Mouse (Mus musculus) lung, postnatal 10 days (tissue): Measurements from ENCODE around the gene Itga2b.
A peak's percentile ranks its signal among the peaks of the same experiment; 100 is the strongest.

Source experiments
- DNase-seq: peaks from one replicate; pipeline ENCODE4 v3.0.0; 2021

Gene Itga2b

DNA sequence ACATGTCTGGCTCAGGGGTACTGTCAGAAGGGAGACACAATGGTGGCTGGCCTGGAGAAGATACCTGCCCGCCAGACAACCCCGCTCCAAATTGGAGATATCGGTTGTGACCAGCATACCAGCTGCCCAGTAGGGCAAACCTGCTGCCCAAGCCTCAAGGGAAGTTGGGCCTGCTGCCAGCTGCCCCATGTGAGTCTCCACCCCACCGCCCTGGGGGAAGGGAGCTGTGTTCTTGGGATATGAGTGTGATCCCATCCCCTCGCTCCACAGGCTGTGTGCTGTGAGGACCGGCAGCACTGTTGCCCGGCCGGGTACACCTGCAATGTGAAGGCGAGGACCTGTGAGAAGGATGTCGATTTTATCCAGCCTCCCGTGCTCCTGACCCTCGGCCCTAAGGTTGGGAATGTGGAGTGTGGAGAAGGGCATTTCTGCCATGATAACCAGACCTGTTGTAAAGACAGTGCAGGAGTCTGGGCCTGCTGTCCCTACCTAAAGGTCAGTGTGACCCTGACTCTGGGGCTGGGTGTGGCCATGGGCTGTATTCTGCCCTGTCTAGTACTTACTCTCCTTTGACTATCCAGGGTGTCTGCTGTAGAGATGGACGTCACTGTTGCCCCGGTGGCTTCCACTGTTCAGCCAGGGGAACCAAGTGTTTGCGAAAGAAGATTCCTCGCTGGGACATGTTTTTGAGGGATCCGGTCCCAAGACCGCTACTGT lies 34.0 kb downstream of the Itga2b start:
- no peak for DNase-seq

DNA sequence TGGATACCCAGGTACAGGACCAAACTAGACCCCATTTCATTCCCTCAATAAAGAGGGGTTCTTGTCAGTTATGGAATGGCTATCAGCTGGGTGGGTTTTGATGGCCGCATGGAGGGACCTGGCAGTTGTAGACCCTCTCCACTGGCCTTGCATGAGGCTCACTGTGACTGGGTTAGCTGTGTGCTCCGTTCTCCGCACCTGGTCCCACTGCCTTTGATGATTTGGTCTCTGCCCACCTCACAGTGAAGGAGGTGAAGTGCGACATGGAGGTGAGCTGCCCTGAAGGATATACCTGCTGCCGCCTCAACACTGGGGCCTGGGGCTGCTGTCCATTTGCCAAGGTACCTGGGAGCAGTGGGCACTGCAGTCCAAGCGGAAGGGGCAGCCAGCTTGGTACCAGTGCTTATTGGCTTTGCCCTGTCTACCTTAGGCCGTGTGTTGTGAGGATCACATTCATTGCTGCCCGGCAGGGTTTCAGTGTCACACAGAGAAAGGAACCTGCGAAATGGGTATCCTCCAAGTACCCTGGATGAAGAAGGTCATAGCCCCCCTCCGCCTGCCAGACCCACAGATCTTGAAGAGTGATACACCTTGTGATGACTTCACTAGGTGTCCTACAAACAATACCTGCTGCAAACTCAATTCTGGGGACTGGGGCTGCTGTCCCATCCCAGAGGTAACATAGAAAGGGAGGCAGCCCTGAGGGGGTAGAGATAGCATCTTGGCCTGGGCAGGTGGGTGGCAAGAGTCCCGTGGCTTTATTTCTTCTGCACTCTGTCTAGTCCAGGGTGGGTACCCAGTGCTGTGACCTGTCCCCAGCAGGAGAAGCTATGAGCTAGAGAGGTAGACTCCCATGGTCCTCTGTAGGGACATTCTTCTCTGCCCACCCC lies 34.9 kb downstream of the Itga2b start:
- DNase-seq, result no peak

DNA sequence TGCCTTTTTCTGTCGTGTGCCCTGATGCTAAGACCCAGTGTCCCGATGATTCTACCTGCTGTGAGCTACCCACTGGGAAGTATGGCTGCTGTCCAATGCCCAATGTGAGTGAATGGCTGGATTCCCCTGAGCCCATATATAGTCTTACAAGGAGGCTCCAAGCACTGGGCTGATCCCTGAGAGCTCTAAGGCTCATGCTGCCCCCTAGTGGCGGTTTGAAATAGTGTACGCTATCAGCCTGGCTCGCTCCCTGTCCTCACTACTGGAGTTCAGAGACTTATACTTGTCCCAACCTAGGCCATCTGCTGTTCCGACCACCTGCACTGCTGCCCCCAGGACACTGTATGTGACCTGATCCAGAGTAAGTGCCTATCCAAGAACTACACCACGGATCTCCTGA lies 35.5 kb downstream of the Itga2b start:
- DNase-seq, result peak; percentile 92

DNA sequence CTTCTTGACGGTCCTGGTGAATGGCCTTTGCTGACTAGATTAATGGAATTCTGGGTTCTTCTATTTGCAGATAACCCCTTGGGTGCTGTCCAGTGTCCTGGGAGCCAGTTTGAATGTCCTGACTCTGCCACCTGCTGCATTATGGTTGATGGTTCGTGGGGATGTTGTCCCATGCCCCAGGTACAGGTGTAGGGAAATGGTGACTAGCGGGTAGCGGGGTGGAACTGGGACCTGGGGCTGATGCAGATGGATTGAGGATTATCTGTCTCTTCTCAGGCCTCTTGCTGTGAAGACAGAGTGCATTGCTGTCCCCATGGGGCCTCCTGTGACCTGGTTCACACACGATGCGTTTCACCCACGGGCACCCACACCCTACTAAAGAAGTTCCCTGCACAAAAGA lies 36.1 kb downstream of the Itga2b start:
- no peak for DNase-seq

DNA sequence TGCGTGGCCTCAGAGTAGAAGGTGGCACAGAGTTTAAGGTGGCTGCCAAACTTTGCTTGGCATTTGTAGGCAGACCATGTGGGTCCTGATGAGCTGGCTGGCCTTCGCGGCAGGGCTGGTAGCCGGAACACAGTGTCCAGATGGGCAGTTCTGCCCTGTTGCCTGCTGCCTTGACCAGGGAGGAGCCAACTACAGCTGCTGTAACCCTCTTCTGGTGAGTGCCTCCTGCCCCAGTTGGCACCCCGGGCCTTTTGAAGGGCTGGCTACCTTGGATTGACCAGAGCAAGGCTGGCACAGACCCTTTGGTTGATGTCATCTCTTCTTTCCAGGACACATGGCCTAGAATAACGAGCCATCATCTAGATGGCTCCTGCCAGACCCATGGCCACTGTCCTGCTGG lies 37.0 kb downstream of the Itga2b start:
- no peak for DNase-seq

DNA sequence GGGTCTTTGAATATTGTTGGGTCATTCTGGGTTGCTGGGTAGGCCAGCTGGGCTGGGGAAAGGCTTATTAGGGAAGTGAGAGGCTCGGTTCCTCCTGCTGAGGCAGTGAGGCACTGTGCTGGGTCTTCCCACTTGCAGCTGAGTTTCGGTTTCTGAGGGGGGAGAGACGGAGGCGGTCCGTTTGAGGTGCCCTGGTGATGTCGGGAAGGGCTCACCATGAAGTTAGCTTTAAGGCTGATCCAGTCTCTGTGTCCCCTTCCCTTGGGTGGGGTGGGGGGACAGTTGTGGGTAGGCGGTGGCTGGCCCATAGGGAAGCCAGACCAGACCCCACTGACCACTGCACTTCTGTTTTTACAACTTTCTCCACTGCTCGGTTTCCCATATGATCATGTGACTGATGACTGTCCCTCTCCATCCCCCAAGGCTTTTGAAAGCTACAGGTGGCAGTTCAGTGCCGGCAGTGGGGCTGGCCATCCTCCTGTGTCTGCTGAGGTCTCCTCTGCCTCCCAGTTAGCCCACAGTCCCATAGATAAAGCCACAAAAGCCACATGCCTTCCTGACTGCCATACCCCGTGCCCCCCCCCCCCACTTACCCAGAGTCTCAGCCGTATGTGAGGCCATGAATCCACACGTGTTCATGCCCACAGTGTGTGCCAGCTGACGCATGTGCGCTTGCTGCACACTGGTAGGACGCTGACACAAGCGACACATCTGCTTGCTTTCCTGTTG lies 37.6 kb downstream of the Itga2b start:
- DNase-seq, result no peak

DNA sequence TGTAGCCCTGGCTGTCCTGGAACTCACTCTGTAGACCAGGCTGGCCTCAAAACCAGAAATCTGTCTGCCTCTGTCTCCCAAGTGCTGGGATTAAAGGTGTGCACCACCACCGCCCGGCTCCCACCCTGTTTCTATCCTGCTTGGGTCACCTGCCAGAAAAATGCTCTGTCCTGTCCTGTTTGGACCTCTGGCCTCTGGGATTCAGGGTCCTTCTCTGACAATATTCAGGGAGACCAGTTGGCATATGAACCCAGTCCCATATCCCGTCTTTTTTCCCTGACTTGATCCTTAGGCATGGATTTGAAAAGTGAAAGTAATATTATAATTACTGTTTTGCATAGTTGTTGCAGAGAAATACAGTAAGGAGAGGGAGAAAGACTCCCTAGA lies 38.2 kb downstream of the Itga2b start:
- no peak for DNase-seq

DNA sequence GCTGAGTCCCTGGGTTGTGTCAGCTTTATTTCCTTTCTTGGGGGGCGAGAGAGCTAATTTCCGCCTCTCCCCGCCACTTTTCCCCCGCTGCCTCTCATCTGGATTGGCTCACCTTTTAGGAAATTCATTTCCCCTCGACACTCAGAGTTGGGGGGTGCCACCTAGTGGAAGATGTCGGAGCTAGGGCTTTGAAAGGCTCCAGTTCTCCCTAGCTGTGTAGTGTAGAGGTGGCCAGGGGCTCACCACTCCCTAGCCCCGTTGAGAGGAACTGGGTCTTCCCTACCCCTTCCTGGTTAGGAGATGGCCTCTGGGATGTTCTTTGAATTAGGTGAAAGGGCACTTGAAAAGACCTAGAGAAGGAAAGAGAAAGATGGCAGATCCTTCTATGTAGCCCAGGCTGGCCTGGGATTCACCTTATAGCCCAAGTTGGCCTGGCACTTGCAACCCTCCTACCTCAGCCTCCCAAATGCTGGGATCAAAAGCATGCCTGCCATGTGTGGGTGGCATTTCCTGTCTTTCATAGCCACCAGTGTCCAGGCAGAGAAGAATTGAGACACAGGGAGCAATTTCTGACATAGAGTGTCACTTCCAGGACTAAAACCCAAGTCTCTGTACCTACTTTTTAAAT lies 38.8 kb downstream of the Itga2b start:
- peak; percentile 92 for DNase-seq

DNA sequence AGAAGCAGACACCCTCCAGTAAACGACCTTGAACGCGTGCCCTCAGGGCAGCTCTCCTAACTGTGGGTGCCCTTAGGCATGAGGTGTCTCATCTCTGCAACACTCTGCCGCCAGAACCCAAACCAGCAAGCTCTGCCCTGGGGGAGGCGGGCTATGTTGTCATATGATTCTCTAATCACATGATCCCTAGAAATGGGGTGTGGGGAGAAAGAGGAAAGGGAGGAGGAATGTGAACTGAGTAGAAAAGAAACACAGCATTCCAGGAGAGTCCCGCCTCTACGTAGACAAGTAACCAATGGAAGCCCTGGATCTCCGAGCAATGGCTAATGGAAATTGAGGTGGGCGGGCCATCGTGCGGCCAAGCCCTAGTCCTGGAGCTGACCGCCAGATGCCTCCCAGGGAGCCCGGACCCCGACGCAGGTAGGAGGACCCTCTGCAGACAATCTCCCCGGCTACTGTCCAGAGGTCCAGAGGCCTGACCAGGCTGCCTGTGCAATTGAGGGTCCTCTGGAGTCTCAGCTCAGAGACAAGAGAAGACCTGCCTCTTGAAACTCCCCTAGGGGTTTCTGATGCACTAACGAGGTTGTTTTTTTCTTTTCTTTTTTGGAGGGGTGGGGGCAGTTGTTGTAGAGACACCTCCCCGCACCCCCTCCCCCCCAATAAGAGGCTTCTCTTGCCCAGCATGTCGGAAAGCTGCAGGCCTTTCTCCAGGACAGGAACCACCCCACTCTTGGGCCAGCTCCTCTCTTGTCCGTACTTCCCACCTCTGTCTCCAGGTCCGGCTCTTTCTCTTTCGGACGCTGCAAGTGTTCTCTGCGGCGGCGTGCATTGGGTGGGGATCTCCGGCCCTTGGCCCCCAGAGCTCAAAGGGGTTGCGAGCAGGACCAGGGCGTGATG lies 39.6 kb downstream of the Itga2b start, which contains the start of gene Grn:
Gene Grn, plus strand, starts transcription at position 195 of the 897 bp plus-strand sequence.
- DNase-seq, result peak; percentile 96

DNA sequence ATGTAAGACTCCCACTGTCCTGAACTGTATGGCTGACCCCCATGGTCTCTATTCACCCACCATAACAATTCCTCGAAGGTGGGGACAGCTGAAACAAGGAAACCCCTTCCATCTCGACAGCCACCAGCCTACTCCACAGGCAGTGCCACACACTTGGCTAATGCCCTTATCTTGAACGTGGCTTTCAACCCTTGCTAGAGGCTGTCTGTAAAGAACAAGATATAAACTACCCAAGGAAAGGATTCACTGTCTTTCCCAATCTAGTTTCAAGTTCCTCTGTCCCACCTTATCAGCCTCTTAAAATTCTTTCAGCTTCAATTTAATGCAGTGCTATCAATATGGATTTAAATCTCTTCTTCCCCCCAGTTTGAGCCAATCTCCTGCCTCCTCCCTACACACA lies 40.4 kb downstream of the Itga2b start:
- DNase-seq, result no peak

DNA sequence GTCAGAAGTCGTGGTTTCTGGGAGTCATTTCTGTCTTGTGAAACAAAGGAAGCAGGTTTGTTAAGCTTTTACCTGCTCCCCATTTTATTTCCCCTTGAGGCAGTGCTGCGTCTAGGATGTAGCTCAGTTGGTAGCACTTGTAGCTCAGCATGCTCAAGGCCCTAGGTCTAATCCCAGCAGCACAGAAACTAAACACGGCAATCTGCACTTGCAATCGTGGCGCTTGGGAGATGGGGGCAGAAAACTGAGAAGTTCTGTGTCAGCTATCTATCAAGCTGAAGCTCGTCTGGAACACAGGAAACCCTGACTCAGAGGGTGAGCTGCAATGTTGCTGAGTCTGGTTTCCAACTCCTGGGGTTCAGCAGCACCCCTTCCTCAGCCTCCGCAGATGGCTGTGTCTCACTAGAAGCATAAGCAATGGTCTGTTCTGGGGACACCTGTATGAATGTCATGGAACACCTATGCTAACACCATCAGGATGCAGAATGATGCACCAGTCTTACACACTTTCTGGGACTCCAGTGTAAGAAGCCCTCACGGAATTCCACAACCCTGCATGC lies 40.9 kb downstream of the Itga2b start:
- no peak for DNase-seq

DNA sequence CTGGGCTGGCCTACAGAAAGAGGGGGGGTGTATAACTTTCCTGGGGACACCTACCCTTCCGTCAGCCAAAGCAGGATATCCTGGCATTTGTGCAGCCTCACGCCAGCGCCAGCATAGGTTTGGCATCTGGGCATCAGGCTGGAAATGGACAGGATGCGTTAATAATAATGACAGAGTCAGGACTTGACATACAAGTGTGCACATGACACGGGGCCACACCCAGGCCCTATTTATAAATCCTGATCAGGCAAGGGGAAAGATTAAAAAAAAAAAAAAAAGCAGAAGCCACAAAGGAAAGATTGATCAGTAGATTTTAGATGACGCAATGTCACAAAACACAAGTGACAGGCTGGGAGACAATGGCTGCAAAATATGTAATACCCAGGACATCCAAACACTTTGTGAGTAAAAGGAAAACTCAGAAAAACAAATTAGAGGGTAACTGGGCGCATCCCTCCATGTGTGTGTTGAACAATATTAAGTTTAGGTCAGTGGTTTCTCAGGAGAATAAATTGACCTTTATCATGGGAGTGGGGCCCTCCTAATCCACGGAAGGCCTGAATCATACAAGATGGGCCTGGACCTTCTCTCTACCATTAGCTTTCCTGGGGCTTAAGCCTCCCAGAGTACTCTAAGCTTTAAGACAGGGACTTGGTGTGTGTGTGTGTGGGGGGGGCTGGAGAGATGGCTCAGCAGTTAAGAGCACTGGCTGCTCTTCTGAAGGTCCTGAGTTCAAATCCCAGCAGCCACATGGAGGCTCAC lies 44.2 kb downstream of the Itga2b start:
- peak; percentile 73 for DNase-seq

DNA sequence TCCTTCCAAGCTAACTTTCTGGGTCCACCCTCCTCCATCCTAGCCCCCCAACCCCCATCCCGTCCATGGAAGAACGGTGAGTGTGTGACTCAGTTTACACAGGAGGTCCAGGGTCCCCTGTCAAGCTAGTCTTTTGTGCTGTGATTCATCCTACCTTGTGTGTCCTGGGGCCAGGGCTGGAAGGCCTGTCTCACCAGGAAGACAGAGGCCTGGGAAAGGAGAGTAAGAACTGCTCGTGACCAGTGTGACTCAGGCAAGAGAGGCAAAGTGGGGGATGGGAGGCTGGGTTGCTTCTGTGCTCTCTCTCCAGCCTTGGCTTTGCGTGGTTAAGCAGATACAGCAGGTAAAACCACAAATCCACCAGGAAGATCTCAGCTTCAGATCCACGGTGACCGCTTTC lies 45.3 kb downstream of the Itga2b start:
- DNase-seq, result peak; percentile 2

DNA sequence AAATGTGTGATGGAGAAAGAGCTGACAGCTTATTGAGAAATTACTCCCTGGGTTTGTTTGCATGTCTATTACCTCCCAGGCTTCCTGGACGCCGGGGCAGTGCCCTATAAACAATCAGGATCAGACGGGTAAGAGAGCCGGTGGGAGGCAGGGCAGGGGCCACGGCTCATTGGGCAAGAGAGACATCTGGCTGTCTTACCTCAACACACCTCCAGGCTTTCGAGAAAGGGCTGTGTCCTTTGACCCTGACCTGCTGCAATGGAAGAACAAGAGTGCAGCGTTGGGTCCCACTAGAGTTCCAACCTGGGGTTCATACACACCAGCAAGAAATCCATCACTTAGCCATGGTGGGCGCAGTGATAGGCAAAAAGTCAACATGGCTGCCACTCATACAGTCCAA lies 48.4 kb downstream of the Itga2b start:
- DNase-seq, result no peak

DNA sequence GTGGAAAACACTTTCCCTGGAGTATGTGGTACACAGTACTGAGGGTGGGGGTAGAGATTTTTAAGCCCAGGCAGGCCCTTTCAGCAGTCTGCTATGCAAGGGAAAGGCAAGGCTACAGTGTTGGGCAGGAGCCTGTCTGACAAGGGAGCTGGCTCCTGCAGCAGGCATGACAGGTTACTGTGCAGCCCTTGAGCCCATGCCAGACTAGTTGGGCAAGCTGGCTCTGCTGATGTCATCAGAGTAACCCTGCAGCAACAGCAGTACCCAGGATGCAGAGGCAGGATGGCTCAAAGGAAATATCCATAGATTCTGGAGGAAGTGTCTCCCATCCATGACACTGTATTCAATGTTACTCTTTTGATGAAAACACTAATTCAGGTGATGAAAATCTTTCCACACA lies 51.0 kb downstream of the Itga2b start:
- peak; percentile 1 for DNase-seq

DNA sequence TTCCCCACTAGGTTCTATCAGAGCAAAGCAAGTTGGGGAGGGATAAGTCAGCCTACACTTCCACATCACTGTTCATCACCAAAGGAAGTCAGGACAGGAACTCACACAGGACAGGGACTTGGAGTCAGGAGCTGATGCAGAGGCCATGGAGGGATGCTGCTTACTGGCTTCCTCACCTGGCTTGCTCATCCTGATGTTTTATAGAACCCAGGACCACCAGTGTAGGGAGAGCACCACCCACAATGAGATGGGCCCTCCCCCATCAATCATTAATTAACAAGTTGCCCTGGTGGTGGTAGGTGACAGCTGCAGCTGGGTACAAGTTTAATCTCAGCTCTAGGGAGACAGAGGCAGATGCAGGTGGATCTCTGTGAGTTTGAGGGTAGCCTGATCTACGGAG lies 52.8 kb downstream of the Itga2b start:
- DNase-seq, result peak; percentile 1

DNA sequence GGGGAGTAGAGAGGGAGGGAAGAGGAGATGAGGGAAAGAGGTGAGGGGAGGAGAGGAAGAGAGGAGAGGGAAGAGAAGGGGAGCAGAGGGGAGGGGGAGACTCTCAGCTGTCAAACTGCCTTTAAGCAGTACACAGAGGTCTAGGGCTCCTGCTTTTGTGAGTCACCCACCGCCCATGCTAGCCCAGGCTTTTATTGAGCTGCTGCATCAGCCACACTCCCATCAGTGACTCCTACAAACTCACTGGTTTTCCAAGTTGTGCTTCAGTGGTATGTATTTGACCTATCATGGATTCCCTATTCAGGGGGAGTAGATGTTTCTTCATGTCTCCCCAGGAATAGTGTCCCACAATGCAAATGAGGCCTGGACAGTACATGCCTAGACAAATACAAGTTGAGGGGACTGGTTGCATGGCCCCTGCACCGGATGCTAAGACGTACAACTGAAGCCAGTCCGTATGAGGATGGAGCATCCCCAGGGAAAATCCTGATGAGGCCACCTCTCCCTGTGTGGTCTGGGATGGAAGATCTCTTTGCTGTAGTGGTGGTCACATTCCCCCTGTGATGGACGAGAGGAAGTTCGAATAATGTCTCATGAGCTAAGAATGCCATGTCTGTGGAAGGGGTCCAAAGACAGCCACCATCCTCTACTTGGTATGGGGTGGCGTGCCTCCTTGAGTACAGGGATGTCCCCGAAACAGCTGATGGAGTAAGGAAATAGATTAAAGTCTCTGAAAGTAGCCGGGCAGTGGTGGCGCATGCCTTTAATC lies 54.7 kb downstream of the Itga2b start:
- DNase-seq, result no peak

DNA sequence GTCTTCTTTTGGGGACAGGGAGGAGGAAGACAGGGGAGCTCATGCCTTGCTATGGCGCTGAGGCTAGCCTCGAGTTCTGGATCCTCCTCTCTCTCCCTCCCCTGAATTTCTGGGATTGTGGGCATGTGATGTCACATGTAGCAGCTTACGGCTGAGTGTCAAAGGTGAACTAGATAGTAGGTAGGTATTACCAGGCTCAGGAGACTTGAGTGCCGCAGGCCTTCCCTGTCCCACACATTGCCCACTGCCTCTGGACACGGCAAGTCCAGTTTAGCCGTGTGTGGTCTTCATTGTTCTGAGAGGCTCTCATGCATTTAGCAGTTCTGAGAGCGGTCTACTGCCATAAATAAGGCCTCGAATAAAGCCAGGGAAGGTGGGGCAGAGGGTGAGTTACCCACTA lies 56.9 kb downstream of the Itga2b start:
- no peak for DNase-seq

DNA sequence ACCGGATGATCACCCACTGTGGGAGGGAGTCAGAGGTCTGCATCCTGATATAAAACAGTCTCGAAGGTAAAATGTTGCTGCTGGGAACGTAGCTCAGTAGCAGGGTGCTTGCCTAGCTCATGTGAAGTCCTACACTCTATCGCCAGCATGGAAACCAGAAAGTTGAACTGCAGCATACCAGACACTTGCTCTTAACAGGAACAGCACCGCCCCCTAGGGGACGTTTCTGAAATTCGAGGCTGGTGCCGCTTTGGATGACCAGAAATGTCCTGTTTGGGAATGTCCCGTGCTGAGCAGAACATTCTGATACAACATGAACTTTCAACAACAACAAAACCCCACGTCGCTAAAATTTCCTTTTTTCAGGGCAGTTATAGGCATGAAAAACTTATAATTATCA lies 58.2 kb downstream of the Itga2b start:
- DNase-seq, result peak; percentile 96

DNA sequence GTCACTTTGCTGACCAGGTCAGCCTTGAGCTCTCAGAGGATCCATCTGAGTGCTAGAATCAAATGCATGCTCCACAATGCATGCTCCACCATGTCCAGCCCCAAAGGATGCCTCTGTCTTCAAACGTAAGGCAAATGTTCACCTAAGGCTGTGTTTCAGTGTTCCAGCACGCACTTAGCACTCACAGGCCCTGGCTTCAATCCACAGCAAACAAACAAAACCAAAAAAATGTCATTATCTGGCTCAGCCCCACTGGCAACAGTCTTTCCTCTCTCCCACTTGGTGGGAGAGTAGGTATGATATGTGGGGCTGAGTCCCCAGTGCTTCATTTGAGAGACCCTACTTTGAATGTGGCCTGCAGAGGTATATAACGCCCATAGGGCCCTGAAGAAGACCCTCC lies 58.9 kb downstream of the Itga2b start:
- no peak for DNase-seq
